Mouse (Mus musculus): ENCODE data around the gene Cyp27a1. TPM values are rescaled to one million over a fixed set of nuclear protein-coding genes. Genes with fewer than 3 reads are reported as not detected.

Cyp27a1 gene
- total RNA-seq, 1 experiment from 2014 or later = 27.2 TPM

DNA sequence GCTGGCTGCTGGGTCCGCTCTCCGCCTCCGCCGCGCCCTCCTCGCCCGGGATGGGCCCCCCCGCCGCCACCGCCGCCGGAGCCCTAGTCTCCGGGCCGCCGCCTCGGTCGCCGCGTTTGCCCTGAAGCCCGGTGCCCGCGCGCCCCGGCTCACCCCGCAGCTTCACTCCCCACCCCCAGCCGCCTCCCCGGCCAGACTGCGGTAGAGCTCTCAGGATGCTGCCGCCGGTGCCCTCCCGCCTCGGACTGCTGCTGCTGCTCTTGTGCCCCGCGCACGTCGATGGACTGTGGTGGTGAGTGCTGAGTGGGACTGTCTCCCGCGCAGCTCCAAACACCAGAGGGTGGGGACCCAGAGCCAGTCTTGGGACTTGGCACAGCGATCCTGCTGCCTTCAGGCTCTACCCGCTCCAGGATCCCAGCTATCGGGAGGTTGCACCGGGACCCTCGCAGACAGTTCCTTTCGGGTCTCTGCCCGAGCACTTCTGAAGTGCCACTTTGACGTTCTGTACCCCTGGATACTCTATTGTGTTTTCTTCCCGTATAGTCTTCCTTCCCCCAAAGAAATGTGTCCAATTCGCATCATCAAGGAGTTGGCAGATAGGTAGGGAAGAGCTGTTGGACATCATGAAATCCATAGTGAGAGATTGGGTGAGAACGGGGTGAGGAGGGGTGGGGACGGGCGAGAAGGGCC is 58.7 kb downstream of the Cyp27a1 start:
- DNase-seq = peak; percentile 45

GRCm38 (mm10) chr1:74773136-74773535 is 59.8 kb downstream of the Cyp27a1 start:
- peak; percentile 92 for DNase-seq

DNA sequence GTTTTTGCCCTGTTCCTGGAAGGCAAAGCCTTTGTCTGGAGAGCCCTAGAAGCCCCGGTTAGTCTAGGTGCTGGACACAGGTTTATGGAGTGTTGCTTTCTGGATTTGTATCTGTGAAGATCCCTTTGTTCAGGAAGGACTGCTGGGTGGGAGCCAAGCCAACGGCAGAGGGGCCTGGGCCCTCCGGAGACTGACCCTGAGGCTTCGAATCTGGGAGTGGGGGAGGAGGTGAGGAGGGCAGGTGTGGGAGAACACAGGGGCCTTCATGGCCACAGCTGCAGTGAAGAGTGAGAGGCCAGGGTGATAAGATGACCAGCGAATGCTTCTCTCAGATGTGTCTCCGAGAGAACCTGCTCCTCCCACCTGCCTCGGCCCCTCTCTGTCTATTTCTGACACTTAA is 60.7 kb downstream of the Cyp27a1 start:
- DNase-seq = no peak

- peak; percentile 56 for DNase-seq
Observed at GRCm38 (mm10) chr1:74775816-74776215, 62.4 kb downstream of the Cyp27a1 start.

DNA sequence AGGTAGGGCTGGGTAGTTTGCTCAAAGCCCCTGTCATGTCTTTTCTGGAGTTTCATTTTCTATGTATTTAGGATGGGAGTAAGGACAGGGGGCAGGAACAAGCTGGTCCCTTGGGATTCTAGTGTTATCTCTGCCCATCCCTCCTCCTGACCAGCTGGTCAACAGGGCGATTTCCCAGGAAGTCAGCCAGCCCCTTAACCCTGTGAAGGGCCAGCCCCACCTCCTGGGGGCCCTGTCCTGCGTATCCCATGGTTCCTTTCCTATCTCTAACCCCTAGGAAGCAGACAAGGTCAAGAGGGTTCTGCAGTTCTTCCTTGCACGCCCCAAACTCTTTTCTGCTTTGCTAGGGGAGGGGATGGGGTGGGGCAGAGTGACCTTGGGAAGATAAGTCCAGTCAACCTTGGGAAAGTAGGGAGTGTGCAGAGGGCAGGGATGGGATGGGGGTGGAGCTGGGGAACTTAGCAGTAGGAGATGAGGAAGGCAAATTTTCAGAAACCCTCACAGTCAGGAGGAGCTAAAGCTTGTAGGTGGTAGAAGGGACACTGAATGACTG is 65.6 kb downstream of the Cyp27a1 start:
- no peak for DNase-seq

DNA sequence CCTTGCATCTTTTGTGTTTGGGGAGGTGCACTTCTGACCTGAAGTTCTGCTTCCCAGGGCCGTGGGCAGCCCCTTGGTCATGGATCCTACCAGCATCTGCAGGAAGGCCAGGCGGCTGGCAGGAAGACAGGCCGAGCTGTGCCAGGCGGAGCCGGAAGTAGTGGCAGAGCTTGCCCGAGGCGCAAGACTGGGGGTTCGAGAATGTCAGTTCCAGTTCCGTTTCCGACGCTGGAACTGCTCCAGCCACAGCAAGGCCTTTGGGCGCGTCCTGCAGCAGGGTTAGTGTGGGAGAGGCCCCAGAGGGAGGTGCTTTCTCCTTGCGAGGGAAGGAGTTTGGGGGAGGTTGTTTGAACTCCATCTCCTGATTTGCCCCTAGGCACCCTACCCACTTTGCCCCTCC is 68.7 kb downstream of the Cyp27a1 start:
- no peak for DNase-seq

- no peak for DNase-seq
Observed at GRCm38 (mm10) chr1:74783554-74783953, 70.2 kb downstream of the Cyp27a1 start.

- peak; percentile 89 for DNase-seq
Observed at GRCm38 (mm10) chr1:74784041-74784759, 70.8 kb downstream of the Cyp27a1 start.

Other genes starting within 250 kb of the Cyp27a1 start
- gene Cnot9, start 207.5 kb upstream of the Cyp27a1 start, total RNA-seq (2021) = 30.8 and 32.2 TPM in 2 replicates
- gene Plcd4, start 170.7 kb upstream of the Cyp27a1 start, total RNA-seq (2021) = 0.34 and 0.44 TPM in 2 replicates
- gene Usp37, start 169.3 kb upstream of the Cyp27a1 start, total RNA-seq (2021) = 17.0 and 19.6 TPM in 2 replicates
- gene Zfp142, start 125.3 kb upstream of the Cyp27a1 start, total RNA-seq (2021) = 14.6 and 16.1 TPM in 2 replicates
- gene Bcs1l, start 125.3 kb upstream of the Cyp27a1 start, total RNA-seq (2021) = 26.1 and 29.0 TPM in 2 replicates
- gene Rnf25, start 112.2 kb upstream of the Cyp27a1 start, total RNA-seq (2021) = 37.9 and 40.4 TPM in 2 replicates
- gene Stk36, start 112.1 kb upstream of the Cyp27a1 start, total RNA-seq (2021) = 3.2 and 4.5 TPM in 2 replicates
- gene Ttll4, start 51.8 kb upstream of the Cyp27a1 start, total RNA-seq (2021) = 19.2 and 21.5 TPM in 2 replicates
- 0.15 TPM in 1 of 2 replicates, not detected in the other for gene Prkag3, start 35.6 kb downstream of the Cyp27a1 start, total RNA-seq (2021)
- 2.4 and 3.2 TPM in 2 replicates for gene Wnt6, start 58.3 kb downstream of the Cyp27a1 start, total RNA-seq (2021)
- gene Wnt10a, start 77.9 kb downstream of the Cyp27a1 start, total RNA-seq (2021) = 0.30 TPM in 2 replicates
- gene Cdk5r2, start 141.4 kb downstream of the Cyp27a1 start, total RNA-seq (2021) = 4.1 and 5.8 TPM in 2 replicates
- 1.0 and 1.8 TPM in 2 replicates for gene Fev, start 171.8 kb downstream of the Cyp27a1 start, total RNA-seq (2021)
- 0.44 and 1.2 TPM in 2 replicates for gene Cryba2, start 179.6 kb downstream of the Cyp27a1 start, total RNA-seq (2021)
- not detected in 2 replicates for gene Cfap65, start 222.0 kb downstream of the Cyp27a1 start, total RNA-seq (2021)
- 0.22 TPM in 1 of 2 replicates, not detected in the other for gene Ihh, start 238.1 kb downstream of the Cyp27a1 start, total RNA-seq (2021)

Measured in adrenal gland, postnatal 14 days (tissue).